Mouse (Mus musculus): ENCODE measurements at regions not wholly inside any gene's neighbourhood (a gene's known extent, or its start where the extent isn't known, plus 50 kb on each side); places are given as distances from the start of the nearest gene placed in this dataset.
"Not testable (repeated sequence)": the region's sequence is repeated elsewhere in the genome, so short reads cannot be mapped to it uniquely, and the experiment has no call there.

- no peak for DNase-seq (ENCODE audit: low spot score)
- H3K4me1 ChIP-seq, result no peaks in the 10 kb centered on the region
- H3K4me3 ChIP-seq, result no peak overlapping the region
- H3K9me3 ChIP-seq (replicated peaks), result no peaks in the 10 kb centered on the region
- no peak overlapping the region for H3K27ac ChIP-seq (replicated peaks)
- peaks cover 22% of the 10 kb centered on the region; the same call in 1 of the 2 replicates for H3K27me3 ChIP-seq (ENCODE audit: low read depth, poor library complexity, severe bottlenecking)
- no peaks in the 10 kb centered on the region for H3K36me3 ChIP-seq
- WGBS, result 86% methylated on average over 4 of the region's 4 CpGs
These were observed 56.5 kb upstream of the Pdk3 start for GRCm38 (mm10) chrX:93888480-93888879.

GRCm38 (mm10) chrX:93888966-93889365 is 57.0 kb upstream of the Pdk3 start:
- no peaks in the 10 kb centered on the region for H3K4me1 ChIP-seq
- 88% methylated on average over 8 of the region's 8 CpGs for WGBS
- H3K9me3 ChIP-seq (replicated peaks), result no peaks in the 10 kb centered on the region
- no peak overlapping the region for H3K4me3 ChIP-seq
- peaks cover 19% of the 10 kb centered on the region; the same call in 1 of the 2 replicates for H3K27me3 ChIP-seq (ENCODE audit: low read depth, poor library complexity, severe bottlenecking)
- H3K36me3 ChIP-seq, result no peaks in the 10 kb centered on the region
- no peak overlapping the region for H3K27ac ChIP-seq (replicated peaks)
- DNase-seq (ENCODE audit: low spot score), result no peak

- peak; percentile 63 for DNase-seq (ENCODE audit: low spot score)
- WGBS, result 51% methylated on average over 13 of the region's 13 CpGs
- Histone ChIP-seq H3K27me3 (ENCODE audit: low read depth, poor library complexity, severe bottlenecking) (peaks cover 19% of the 10 kb centered on the region; the same call in 1 of the 2 replicates), H3K27ac (replicated peaks) (no peak overlapping the region), H3K36me3 (no peaks in the 10 kb centered on the region), H3K9me3 (replicated peaks) (no peaks in the 10 kb centered on the region), H3K4me3 (peak overlapping the region; percentile 1; the same call in 1 of the 2 replicates), H3K4me1 (no peaks in the 10 kb centered on the region)
These were observed 57.5 kb upstream of the Pdk3 start for GRCm38 (mm10) chrX:93889394-93890042.

- Histone ChIP-seq H3K27me3 (ENCODE audit: low read depth, poor library complexity, severe bottlenecking) (peaks cover 12% of the 10 kb centered on the region), H3K27ac (replicated peaks) (no peak overlapping the region), H3K4me3 (no peak overlapping the region), H3K4me1 (no peaks in the 10 kb centered on the region), H3K9me3 (replicated peaks) (no peaks in the 10 kb centered on the region), H3K36me3 (no peaks in the 10 kb centered on the region)
- DNase-seq (ENCODE audit: low spot score), result no peak
- 80% methylated on average over 5 of the region's 5 CpGs for WGBS
These were observed 65.1 kb upstream of the Pdk3 start for GRCm38 (mm10) chrX:93896838-93897820.

- no peak overlapping the region for H3K27ac ChIP-seq (replicated peaks)
- no peaks in the 10 kb centered on the region for H3K4me1 ChIP-seq
- H3K27me3 ChIP-seq (ENCODE audit: low read depth, poor library complexity, severe bottlenecking), result peaks cover 18% of the 10 kb centered on the region
- DNase-seq (ENCODE audit: low spot score), result no peak
- no peaks in the 10 kb centered on the region for H3K9me3 ChIP-seq (replicated peaks)
- no peak overlapping the region for H3K4me3 ChIP-seq
- H3K36me3 ChIP-seq, result no peaks in the 10 kb centered on the region
These were observed 65.2 kb upstream of the AU015836 start for GRCm38 (mm10) chrX:93903209-93903608.

GRCm38 (mm10) chrX:93905531-93905930 is 62.9 kb upstream of the AU015836 start:
- H3K9me3 ChIP-seq (replicated peaks), result no peaks in the 10 kb centered on the region
- H3K27ac ChIP-seq (replicated peaks), result no peak overlapping the region
- H3K4me1 ChIP-seq, result no peaks in the 10 kb centered on the region
- DNase-seq (ENCODE audit: low spot score), result no peak
- H3K27me3 ChIP-seq (ENCODE audit: low read depth, poor library complexity, severe bottlenecking), result peaks cover 27% of the 10 kb centered on the region
- H3K4me3 ChIP-seq, result no peak overlapping the region
- WGBS, result 91% methylated on average over 5 of the region's 5 CpGs
- no peaks in the 10 kb centered on the region for H3K36me3 ChIP-seq

GRCm38 (mm10) chrX:93911087-93911840 is 57.2 kb upstream of the AU015836 start:
- Histone ChIP-seq H3K4me1 (peaks cover 3% of the 10 kb centered on the region; the same call in 1 of the 2 replicates), H3K36me3 (no peaks in the 10 kb centered on the region), H3K27me3 (ENCODE audit: low read depth, poor library complexity, severe bottlenecking) (peaks cover 58% of the 10 kb centered on the region), H3K9me3 (replicated peaks) (no peaks in the 10 kb centered on the region), H3K27ac (replicated peaks) (peak overlapping the region; percentile 74), H3K4me3 (peak overlapping the region; percentile 46)
- DNase-seq (ENCODE audit: low spot score), result peak; percentile 60
- WGBS, result 27% methylated on average over 21 of the region's 21 CpGs

- Histone ChIP-seq H3K9me3 (replicated peaks) (no peaks in the 10 kb centered on the region), H3K4me3 (no peak overlapping the region), H3K27ac (replicated peaks) (no peak overlapping the region), H3K27me3 (ENCODE audit: low read depth, poor library complexity, severe bottlenecking) (peaks cover 48% of the 10 kb centered on the region), H3K36me3 (no peaks in the 10 kb centered on the region), H3K4me1 (peaks cover 3% of the 10 kb centered on the region; the same call in 1 of the 2 replicates)
- no peak for DNase-seq (ENCODE audit: low spot score)
These were observed 52.9 kb upstream of the AU015836 start for GRCm38 (mm10) chrX:93915548-93915947.

GRCm38 (mm10) chrX:93917367-93917766 is 51.1 kb upstream of the AU015836 start:
- H3K9me3 ChIP-seq (replicated peaks); H3K4me1 ChIP-seq; H3K4me3 ChIP-seq; H3K27ac ChIP-seq (replicated peaks); DNase-seq (ENCODE audit: low spot score); H3K36me3 ChIP-seq: not testable (repeated sequence)
- WGBS, result 76% methylated on average over 3 of the region's 3 CpGs
- peaks cover 32% of the 10 kb centered on the region for H3K27me3 ChIP-seq (ENCODE audit: low read depth, poor library complexity, severe bottlenecking)
